Mouse (Mus musculus): ENCODE measurements around the gene Eif3i.
"Not testable (repeated sequence)": the region's sequence is repeated elsewhere in the genome, so short reads cannot be mapped to it uniquely, and the experiment has no call there.

GRCm38 (mm10) chr4:129554512-129554911 is 45.9 kb downstream of the Eif3i start:
- not testable (repeated sequence) for TF ChIP-seq CTCF (IDR thresholded peaks at IDR 0.05; ENCODE audit: low read depth, low read length); GATA1 (IDR thresholded peaks at IDR 0.05; ENCODE audit: borderline replicate concordance, low read length); TAL1 (conservative IDR thresholded peaks at IDR 0.05; ENCODE audit: low read depth, low read length)
